Mouse (Mus musculus): ENCODE data around the gene Dnajc11.

DNA sequence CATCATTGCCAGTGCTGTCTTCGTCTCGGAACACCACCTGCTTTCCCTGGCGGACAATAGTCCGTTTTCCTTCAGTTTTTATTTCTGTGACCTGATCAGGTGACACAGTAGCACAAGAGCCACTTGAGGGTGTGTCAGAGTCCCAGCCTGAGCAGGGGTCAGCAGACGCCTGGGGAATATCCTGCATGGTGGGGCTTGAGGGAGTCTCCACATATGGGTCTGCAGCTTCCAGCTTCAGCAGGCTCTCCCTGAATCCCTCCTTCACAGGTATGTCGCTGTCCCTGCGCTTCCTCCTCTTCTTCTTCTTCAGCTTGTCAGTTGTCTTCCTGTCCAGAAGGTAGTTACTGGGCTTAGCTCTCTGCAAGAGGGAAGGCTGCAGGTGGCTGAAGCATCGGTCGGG, 58.6 kb downstream of the Dnajc11 start:
- TF ChIP-seq POLR2A (IDR thresholded peaks at IDR 0.05; ENCODE audit: low read depth, low read length) (no peak), CTCF (IDR thresholded peaks at IDR 0.05; ENCODE audit: extremely low read depth, insufficient read depth, insufficient read length, insufficient replicate concordance) (no peak)
